Mouse (Mus musculus): Measurements from ENCODE around the gene Hk1.

- peak; percentile 17; the same call in 1 of the 2 replicates for TF ChIP-seq CTCF (IDR thresholded peaks at IDR 0.05; ENCODE audit: low read depth, low read length)
- no peak for TF ChIP-seq POLR2A (IDR thresholded peaks at IDR 0.05; ENCODE audit: extremely low read depth, insufficient read depth, low read length)
Observed at GRCm38 (mm10) chr10:62358827-62359226, 20.9 kb downstream of the Hk1 start.
